Mouse (Mus musculus): ENCODE data around the gene Stc2. TPM values are rescaled to one million over a fixed set of nuclear protein-coding genes. Genes with fewer than 3 reads are reported as not detected.

The Stc2 gene
- polyA plus RNA-seq, 1 experiment from 2014 or later: 1.5 TPM

- ATAC-seq: peak; percentile 64
- H3K4me3 ChIP-seq (ENCODE audit: low read length): peak overlapping the region; percentile 77
- H3K27me3 ChIP-seq (replicated peaks; ENCODE audit: control insufficient read depth, insufficient read depth, low read length): peaks cover 8% of the 10 kb centered on the region
- H3K9me3 ChIP-seq (ENCODE audit: control insufficient read depth, low read length): no peaks in the 10 kb centered on the region
- no peaks in the 10 kb centered on the region for H3K36me3 ChIP-seq (ENCODE audit: control insufficient read depth, insufficient read depth, low read length)
- under 1% methylated on average over 45 of the region's 50 CpGs for WGBS
- H3K27ac ChIP-seq (ENCODE audit: low read depth, low read length): peak overlapping the region; percentile 45; the same call in 1 of the 2 replicates
- peak overlapping the region; percentile 68 for H3K9ac ChIP-seq (ENCODE audit: low read depth, low read length)
- H3K4me2 ChIP-seq (ENCODE audit: low read length): peak overlapping the region; percentile 99
- H3K4me1 ChIP-seq (ENCODE audit: control insufficient read depth, insufficient read depth, low read depth, low read length): peaks cover 17% of the 10 kb centered on the region
These were observed 768 bp downstream of the Stc2 start for GRCm38 (mm10) chr11:31368965-31369647.

GRCm38 (mm10) chr11:31368252-31368964, 1.5 kb downstream of the Stc2 start:
- Histone ChIP-seq H3K9ac (ENCODE audit: low read depth, low read length) (peak overlapping the region; percentile 68), H3K4me2 (ENCODE audit: low read length) (peak overlapping the region; percentile 99), H3K27me3 (replicated peaks; ENCODE audit: control insufficient read depth, insufficient read depth, low read length) (peaks cover 8% of the 10 kb centered on the region), H3K4me1 (ENCODE audit: control insufficient read depth, insufficient read depth, low read depth, low read length) (peaks cover 17% of the 10 kb centered on the region), H3K9me3 (ENCODE audit: control insufficient read depth, low read length) (no peaks in the 10 kb centered on the region), H3K27ac (ENCODE audit: low read depth, low read length) (no peak overlapping the region), H3K36me3 (ENCODE audit: control insufficient read depth, insufficient read depth, low read length) (no peaks in the 10 kb centered on the region), H3K4me3 (ENCODE audit: low read length) (peak overlapping the region; percentile 77)
- 3% methylated on average over 33 of the region's 36 CpGs for WGBS
- ATAC-seq: peak; percentile 53; the same call in 1 of the 2 replicates

GRCm38 (mm10) chr11:31366827-31367226, 3.0 kb downstream of the Stc2 start:
- no peak overlapping the region for H3K27ac ChIP-seq (ENCODE audit: low read depth, low read length)
- no peaks in the 10 kb centered on the region for H3K36me3 ChIP-seq (ENCODE audit: control insufficient read depth, insufficient read depth, low read length)
- no peak overlapping the region for H3K4me3 ChIP-seq (ENCODE audit: low read length)
- no peak overlapping the region for H3K4me2 ChIP-seq (ENCODE audit: low read length)
- H3K9ac ChIP-seq (ENCODE audit: low read depth, low read length): no peak overlapping the region
- WGBS: 93% methylated on average over 4 of the region's 4 CpGs
- ATAC-seq: no peak
- H3K9me3 ChIP-seq (ENCODE audit: control insufficient read depth, low read length): no peaks in the 10 kb centered on the region
- peaks cover 8% of the 10 kb centered on the region for H3K27me3 ChIP-seq (replicated peaks; ENCODE audit: control insufficient read depth, insufficient read depth, low read length)
- peaks cover 17% of the 10 kb centered on the region for H3K4me1 ChIP-seq (ENCODE audit: control insufficient read depth, insufficient read depth, low read depth, low read length)

GRCm38 (mm10) chr11:31366421-31366820, 3.5 kb downstream of the Stc2 start:
- 81% methylated on average over 2 of the region's 2 CpGs for WGBS
- H3K9me3 ChIP-seq (ENCODE audit: control insufficient read depth, low read length): no peaks in the 10 kb centered on the region

GRCm38 (mm10) chr11:31365981-31366380, 3.9 kb downstream of the Stc2 start:
- H3K27ac ChIP-seq (ENCODE audit: low read depth, low read length): no peak overlapping the region
- H3K9ac ChIP-seq (ENCODE audit: low read depth, low read length): no peak overlapping the region
- no peak overlapping the region for H3K4me3 ChIP-seq (ENCODE audit: low read length)
- WGBS: 87% methylated on average over 2 of the region's 2 CpGs
- peaks cover 8% of the 10 kb centered on the region for H3K27me3 ChIP-seq (replicated peaks; ENCODE audit: control insufficient read depth, insufficient read depth, low read length)
- no peaks in the 10 kb centered on the region for H3K9me3 ChIP-seq (ENCODE audit: control insufficient read depth, low read length)
- no peak for ATAC-seq
- H3K4me2 ChIP-seq (ENCODE audit: low read length): no peak overlapping the region
- peaks cover 10% of the 10 kb centered on the region for H3K4me1 ChIP-seq (ENCODE audit: control insufficient read depth, insufficient read depth, low read depth, low read length)
- H3K36me3 ChIP-seq (ENCODE audit: control insufficient read depth, insufficient read depth, low read length): no peaks in the 10 kb centered on the region

More at GRCm38 (mm10) chr11:31366421-31366820, 3.5 kb downstream of the Stc2 start:
- Histone ChIP-seq H3K27me3 (replicated peaks; ENCODE audit: control insufficient read depth, insufficient read depth, low read length) (peaks cover 8% of the 10 kb centered on the region), H3K4me2 (ENCODE audit: low read length) (no peak overlapping the region), H3K4me1 (ENCODE audit: control insufficient read depth, insufficient read depth, low read depth, low read length) (peaks cover 15% of the 10 kb centered on the region), H3K27ac (ENCODE audit: low read depth, low read length) (no peak overlapping the region), H3K4me3 (ENCODE audit: low read length) (no peak overlapping the region), H3K9ac (ENCODE audit: low read depth, low read length) (no peak overlapping the region), H3K36me3 (ENCODE audit: control insufficient read depth, insufficient read depth, low read length) (no peaks in the 10 kb centered on the region)
- no peak for ATAC-seq

GRCm38 (mm10) chr11:31365280-31365679, 4.6 kb downstream of the Stc2 start:
- Histone ChIP-seq H3K27ac (ENCODE audit: low read depth, low read length) (no peak overlapping the region), H3K9me3 (ENCODE audit: control insufficient read depth, low read length) (no peaks in the 10 kb centered on the region), H3K36me3 (ENCODE audit: control insufficient read depth, insufficient read depth, low read length) (no peaks in the 10 kb centered on the region), H3K4me3 (ENCODE audit: low read length) (no peak overlapping the region), H3K4me1 (ENCODE audit: control insufficient read depth, insufficient read depth, low read depth, low read length) (peaks cover 4% of the 10 kb centered on the region), H3K4me2 (ENCODE audit: low read length) (no peak overlapping the region), H3K27me3 (replicated peaks; ENCODE audit: control insufficient read depth, insufficient read depth, low read length) (peaks cover 5% of the 10 kb centered on the region), H3K9ac (ENCODE audit: low read depth, low read length) (no peak overlapping the region)
- WGBS: 62% methylated on average over 8 of the region's 8 CpGs
- ATAC-seq: no peak

- H3K4me1 ChIP-seq (ENCODE audit: control insufficient read depth, insufficient read depth, low read depth, low read length): no peaks in the 10 kb centered on the region
- no peak overlapping the region for H3K4me2 ChIP-seq (ENCODE audit: low read length)
- no peak for ATAC-seq
- no peak overlapping the region for H3K9ac ChIP-seq (ENCODE audit: low read depth, low read length)
- no peaks in the 10 kb centered on the region for H3K36me3 ChIP-seq (ENCODE audit: control insufficient read depth, insufficient read depth, low read length)
- H3K4me3 ChIP-seq (ENCODE audit: low read length): no peak overlapping the region
- H3K9me3 ChIP-seq (ENCODE audit: control insufficient read depth, low read length): no peaks in the 10 kb centered on the region
- H3K27ac ChIP-seq (ENCODE audit: low read depth, low read length): no peak overlapping the region
- WGBS: 93% methylated on average over 1 of the region's 1 CpGs
- H3K27me3 ChIP-seq (replicated peaks; ENCODE audit: control insufficient read depth, insufficient read depth, low read length): peaks cover 5% of the 10 kb centered on the region
These were observed 7.0 kb downstream of the Stc2 start for GRCm38 (mm10) chr11:31362856-31363255.

GRCm38 (mm10) chr11:31362330-31362729, 7.5 kb downstream of the Stc2 start:
- Histone ChIP-seq H3K4me2 (ENCODE audit: low read length) (no peak overlapping the region), H3K27me3 (replicated peaks; ENCODE audit: control insufficient read depth, insufficient read depth, low read length) (peaks cover 1% of the 10 kb centered on the region), H3K4me1 (ENCODE audit: control insufficient read depth, insufficient read depth, low read depth, low read length) (no peaks in the 10 kb centered on the region), H3K36me3 (ENCODE audit: control insufficient read depth, insufficient read depth, low read length) (no peaks in the 10 kb centered on the region), H3K4me3 (ENCODE audit: low read length) (no peak overlapping the region), H3K27ac (ENCODE audit: low read depth, low read length) (no peak overlapping the region), H3K9ac (ENCODE audit: low read depth, low read length) (no peak overlapping the region), H3K9me3 (ENCODE audit: control insufficient read depth, low read length) (no peaks in the 10 kb centered on the region)
- WGBS: 73% methylated on average over 3 of the region's 3 CpGs
- no peak for ATAC-seq

GRCm38 (mm10) chr11:31361047-31361446, 8.8 kb downstream of the Stc2 start:
- Histone ChIP-seq H3K9me3 (ENCODE audit: control insufficient read depth, low read length) (no peaks in the 10 kb centered on the region), H3K4me1 (ENCODE audit: control insufficient read depth, insufficient read depth, low read depth, low read length) (no peaks in the 10 kb centered on the region), H3K36me3 (ENCODE audit: control insufficient read depth, insufficient read depth, low read length) (no peaks in the 10 kb centered on the region), H3K4me2 (ENCODE audit: low read length) (no peak overlapping the region), H3K4me3 (ENCODE audit: low read length) (no peak overlapping the region), H3K9ac (ENCODE audit: low read depth, low read length) (no peak overlapping the region), H3K27me3 (replicated peaks; ENCODE audit: control insufficient read depth, insufficient read depth, low read length) (no peaks in the 10 kb centered on the region), H3K27ac (ENCODE audit: low read depth, low read length) (no peak overlapping the region)
- 99% methylated on average over 4 of the region's 4 CpGs for WGBS
- no peak for ATAC-seq

Measured in hindbrain, embryonic 16.5 days (tissue).